Mouse (Mus musculus) midbrain, postnatal 0 days (tissue): Measurements from ENCODE around the gene Rpl23a. TPM values are rescaled to one million over a fixed set of nuclear protein-coding genes. Genes with fewer than 3 reads are reported as not detected.

Experiments used
- ATAC-seq: fragments of 200-750 bp; cut with Nextera tagmentation; 2 replicates; pipeline ENCODE4 v1.8.0; 2017; ENCODE audit warnings: moderate number of reproducible peaks, mild to moderate bottlenecking, moderate TSS enrichment, moderate library complexity; ENCODE audit not compliant: low FRiP score
- DNase-seq: peaks from one replicate; pipeline ENCODE4 v3.0.0-alpha.2; 2015; ENCODE audit warnings: low spot score
- H3K27ac ChIP-seq: fragments of 300-500 bp; sonication (generic); 2 replicates; pipeline ENCODE4 v1.5.1; 2014; ENCODE audit warnings: low read depth, mild to moderate bottlenecking, low read length, mixed read lengths
- H3K27me3 ChIP-seq: fragments of 300-500 bp; sonication (generic); 2 replicates; pipeline ENCODE4 v1.6.1; 2014; ENCODE audit warnings: low read length, control low read depth, mixed read lengths; ENCODE audit not compliant: insufficient read depth
- H3K36me3 ChIP-seq: fragments of 300-500 bp; sonication (generic); 2 replicates; pipeline ENCODE4 v1.6.1; 2014; ENCODE audit warnings: low read length, control low read depth, mixed read lengths; ENCODE audit not compliant: insufficient read depth
- H3K4me1 ChIP-seq: fragments of 300-500 bp; sonication (generic); 2 replicates; pipeline ENCODE4 v1.6.1; 2014; ENCODE audit warnings: mild to moderate bottlenecking, control low read depth, antibody characterized with exemption, low read length, mixed read lengths; ENCODE audit not compliant: insufficient read depth
- H3K4me2 ChIP-seq: fragments of 300-500 bp; sonication (generic); 2 replicates; pipeline ENCODE4 v1.6.1; 2014; ENCODE audit warnings: low read depth, mild to moderate bottlenecking, low read length, mixed read lengths; ENCODE audit not compliant: poor library complexity, severe bottlenecking
- H3K4me3 ChIP-seq: fragments of 300-500 bp; sonication (generic); 2 replicates; pipeline ENCODE4 v1.5.1; 2014; ENCODE audit warnings: low read depth, mild to moderate bottlenecking, low read length, moderate library complexity
- H3K9ac ChIP-seq: fragments of 300-500 bp; sonication (generic); replicated peaks from 2 replicates; pipeline ENCODE4 v1.6.1; 2014; ENCODE audit warnings: mild to moderate bottlenecking, low read length, moderate library complexity, mixed read lengths; ENCODE audit not compliant: poor library complexity, severe bottlenecking
- H3K9me3 ChIP-seq: fragments of 300-500 bp; sonication (generic); 2 replicates; pipeline ENCODE4 v1.6.1; 2016; ENCODE audit warnings: low read length, control low read depth
- CTCF ChIP-seq: IDR thresholded peaks from 2 replicates; pipeline ENCODE4 v1.5.1; 2016; ENCODE audit warnings: antibody characterized with exemption, mild to moderate bottlenecking
- WGBS: fragments of 180-500 bp; shearing (Covaris S2); extraction: QIAGEN DNeasy Blood & Tissue Kit; methylation state at CpG from one replicate; pipeline ENCODE4 v1.1.7; 2014; 5-methylcytosine and 5-hydroxymethylcytosine counted together
- polyA plus RNA-seq: library from polyadenylated mRNA; unstranded; fragments of >200 nt; fragmentation: Nextera tagmentation; extraction: Ambion mirVana; gene quantifications from 2 replicates; pipeline ENCODE4 v1.2.1, GENCODE M21; 2015
- total RNA-seq: library from RNA; depleted of rRNA; stranded (reverse); fragments of >200 nt; gene quantifications from 2 replicates; pipeline ENCODE4 v1.2.3, GENCODE M21; 2014

The Rpl23a gene
- total and polyA plus RNA-seq, 2 experiments from 2014 or later: 860 to 863 TPM

GRCm38 (mm10) chr11:78177437-78177836 lies 5.9 kb downstream of the Rpl23a start:
- peak overlapping the region; percentile 69 for H3K4me2 ChIP-seq
- no peak for ATAC-seq
- H3K27ac ChIP-seq: no peak overlapping the region
- H3K36me3 ChIP-seq: peaks cover 19% of the 10 kb centered on the region
- H3K9ac ChIP-seq: no peak overlapping the region
- peak overlapping the region; percentile 62 for H3K4me3 ChIP-seq
- WGBS: 5% methylated on average over 10 of the region's 10 CpGs
- H3K27me3 ChIP-seq: no peaks in the 10 kb centered on the region
- no peak for DNase-seq
- no peak for TF ChIP-seq CTCF
- H3K9me3 ChIP-seq: no peaks in the 10 kb centered on the region
- H3K4me1 ChIP-seq: peaks cover 12% of the 10 kb centered on the region; the same call in 1 of the 2 replicates

DNA sequence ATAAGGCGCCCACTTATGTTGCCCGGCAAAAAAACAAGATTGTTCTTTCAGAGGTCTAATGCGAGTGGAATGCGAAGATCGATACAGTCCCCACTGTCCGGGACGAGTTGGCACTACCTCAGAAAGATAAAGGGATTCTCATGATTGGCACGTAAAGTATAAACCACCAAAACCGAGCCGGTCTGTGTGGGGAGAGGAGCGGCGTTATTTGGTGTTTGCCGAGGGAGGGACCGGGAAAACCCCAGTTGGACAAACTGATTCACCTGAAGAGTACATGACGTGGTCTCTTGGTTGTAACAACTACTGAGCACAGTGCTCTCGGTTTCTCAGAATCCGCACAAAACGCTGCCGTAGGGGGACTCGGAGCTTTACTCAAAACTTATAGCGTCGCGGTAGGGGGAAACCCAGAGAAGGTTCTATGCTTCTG lies 6.5 kb downstream of the Rpl23a start:
- peak overlapping the region; percentile 62 for H3K4me3 ChIP-seq
- ATAC-seq (no peak), DNase-seq (no peak)
- no peaks in the 10 kb centered on the region for H3K9me3 ChIP-seq
- H3K4me1 ChIP-seq: peaks cover 12% of the 10 kb centered on the region; the same call in 1 of the 2 replicates
- 2% methylated on average over 23 of the region's 23 CpGs for WGBS
- peak overlapping the region; percentile 52 for H3K9ac ChIP-seq
- no peaks in the 10 kb centered on the region for H3K27me3 ChIP-seq
- H3K27ac ChIP-seq: no peak overlapping the region
- peaks cover 19% of the 10 kb centered on the region for H3K36me3 ChIP-seq
- H3K4me2 ChIP-seq: peak overlapping the region; percentile 69
- TF ChIP-seq CTCF: no peak

DNA sequence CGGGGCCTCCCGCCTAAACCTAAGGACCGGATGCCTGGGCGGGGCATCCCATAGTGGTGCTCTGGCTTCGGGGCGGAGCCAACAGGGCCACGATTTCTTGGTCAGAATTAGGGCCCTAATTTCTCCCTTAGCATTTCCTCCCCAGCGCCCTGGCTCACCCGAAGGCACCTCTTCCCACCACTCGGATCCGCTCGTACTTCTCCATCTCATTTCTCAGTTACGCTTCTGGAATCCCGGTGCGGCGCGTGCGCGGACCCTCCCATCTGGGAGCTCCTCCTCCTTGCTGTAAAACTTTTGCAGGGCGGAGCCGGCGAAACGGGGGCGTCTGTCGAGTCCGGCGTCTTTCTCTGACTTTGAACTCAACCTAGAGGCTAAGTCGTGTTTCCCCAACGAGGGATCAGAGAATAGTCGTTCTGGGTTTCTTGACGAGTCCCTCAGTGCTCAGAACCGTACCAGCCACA lies 7.0 kb downstream of the Rpl23a start, which contains the start of the genes Nek8 and Tlcd1:
Nek8 (minus strand) TSS at position 274 of the 461 bp plus-strand sequence.
Tlcd1 (plus strand) TSS at position 310 of the 461 bp plus-strand sequence.
- peak within 1 kb of the TSS; percentile 52 for H3K9ac ChIP-seq
- H3K9me3 ChIP-seq: no peaks in the 10 kb centered on the region
- no peak within 1 kb of the TSS for H3K27ac ChIP-seq
- DNase-seq (peak; percentile 87), ATAC-seq (peak; percentile 18; the same call in 1 of the 2 replicates)
- under 1% methylated on average over 32 of the region's 32 CpGs for WGBS
- H3K4me2 ChIP-seq: peak within 1 kb of the TSS; percentile 69
- TF ChIP-seq CTCF: no peak
- H3K4me1 ChIP-seq: peaks cover 10% of the 10 kb centered on the region; the same call in 1 of the 2 replicates
- H3K27me3 ChIP-seq: no peaks in the 10 kb centered on the region
- H3K36me3 ChIP-seq: peaks cover 19% of the 10 kb centered on the region
- H3K4me3 ChIP-seq: peak within 1 kb of the TSS; percentile 62

- DNase-seq (no peak), ATAC-seq (no peak)
- Histone ChIP-seq H3K9ac (peak overlapping the region; percentile 52; the same call in 1 of the 2 replicates), H3K9me3 (no peaks in the 10 kb centered on the region), H3K4me1 (peaks cover 10% of the 10 kb centered on the region; the same call in 1 of the 2 replicates), H3K27me3 (no peaks in the 10 kb centered on the region), H3K4me2 (peak overlapping the region; percentile 69), H3K36me3 (peaks cover 15% of the 10 kb centered on the region), H3K27ac (no peak overlapping the region), H3K4me3 (peak overlapping the region; percentile 62)
- TF ChIP-seq CTCF: peak; percentile 32; the same call in 1 of the 2 replicates
- WGBS: 5% methylated on average over 9 of the region's 10 CpGs
Measured at GRCm38 (mm10) chr11:78175771-78176401, 7.5 kb downstream of the Rpl23a start.

DNA sequence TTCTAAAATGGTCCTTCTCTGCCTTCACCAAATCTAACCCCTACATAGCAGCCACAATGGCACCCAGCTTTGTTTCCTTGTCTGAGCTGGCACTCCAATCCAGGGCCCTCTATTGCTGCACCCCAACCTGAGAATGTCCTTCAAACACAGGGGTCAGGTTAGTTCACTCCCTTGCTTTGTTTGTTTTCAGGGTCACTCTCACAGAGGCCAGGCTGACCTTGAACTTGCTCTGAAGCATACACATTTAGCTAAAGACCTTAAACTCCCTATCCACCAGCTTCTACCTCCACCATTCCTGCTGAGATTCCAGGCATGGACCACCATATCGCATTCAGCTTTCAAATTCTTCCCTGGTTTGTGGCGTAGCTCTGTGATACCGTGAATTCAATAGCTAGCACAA lies 8.9 kb downstream of the Rpl23a start:
- ATAC-seq (no peak), DNase-seq (no peak)
- no peaks in the 10 kb centered on the region for H3K9me3 ChIP-seq
- no peak overlapping the region for H3K27ac ChIP-seq
- peaks cover 10% of the 10 kb centered on the region; the same call in 1 of the 2 replicates for H3K4me1 ChIP-seq
- H3K9ac ChIP-seq: peak overlapping the region; percentile 29; the same call in 1 of the 2 replicates
- no peak overlapping the region for H3K4me2 ChIP-seq
- WGBS: 91% methylated on average over 3 of the region's 3 CpGs
- no peaks in the 10 kb centered on the region for H3K27me3 ChIP-seq
- no peak for TF ChIP-seq CTCF
- peaks cover 1% of the 10 kb centered on the region; the same call in 1 of the 2 replicates for H3K36me3 ChIP-seq
- no peak overlapping the region for H3K4me3 ChIP-seq
